Mouse (Mus musculus) liver, embryonic 14.5 days (tissue): ENCODE data around the gene Amt.

Experiments used
- CTCF ChIP-seq: IDR thresholded peaks from 2 replicates; pipeline ENCODE4 v1.5.1; 2016; ENCODE audit warnings: antibody characterized with exemption, low read depth, control low read depth
- EP300 ChIP-seq: IDR thresholded peaks from 2 replicates; pipeline ENCODE4 v1.6.1; 2016; ENCODE audit warnings: antibody characterized with exemption, low read depth

DNA sequence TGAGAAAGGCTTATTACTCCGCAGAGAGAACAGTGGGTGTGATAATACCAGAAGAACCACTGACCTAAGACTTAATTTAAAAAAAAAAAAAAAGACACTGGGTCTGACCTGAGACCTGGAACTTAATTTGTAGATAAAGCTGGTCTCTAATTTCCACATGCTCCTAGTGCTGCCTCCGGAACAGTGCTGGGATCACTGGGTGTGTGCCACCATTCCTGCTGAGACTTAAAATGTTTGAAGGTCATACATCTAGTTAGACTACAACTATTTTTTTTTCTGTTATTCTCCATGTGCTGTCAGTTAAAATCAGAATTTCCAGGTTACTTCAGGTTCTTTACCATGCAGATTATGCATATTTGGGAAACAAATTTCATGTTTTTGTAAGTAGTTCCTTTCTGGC, 11.5 kb downstream of the Amt start:
- TF ChIP-seq CTCF (no peak), EP300 (no peak)
